Mouse (Mus musculus) midbrain, embryonic 15.5 days (tissue): ENCODE results near the gene Gm20390. TPM values are rescaled to one million over a fixed set of nuclear protein-coding genes. Genes with fewer than 3 reads are reported as not detected.

Experiments
- ATAC-seq: fragments of 200-750 bp; cut with Nextera tagmentation; replicated peaks from 2 replicates; pipeline ENCODE4 v1.8.0; 2017; ENCODE audit warnings: moderate TSS enrichment
- H3K27ac ChIP-seq: fragments of 300-500 bp; sonication (generic); 2 replicates; pipeline ENCODE4 v1.5.1; 2015; ENCODE audit warnings: mild to moderate bottlenecking, inconsistent platforms
- H3K27me3 ChIP-seq: fragments of 300-500 bp; sonication (generic); replicated peaks from 2 replicates; pipeline ENCODE4 v1.6.1; 2015; ENCODE audit warnings: inconsistent platforms
- H3K36me3 ChIP-seq: fragments of 300-500 bp; sonication (generic); replicated peaks from 2 replicates; pipeline ENCODE4 v1.6.1; 2015; ENCODE audit warnings: inconsistent platforms
- H3K4me1 ChIP-seq: fragments of 300-500 bp; sonication (generic); 2 replicates; pipeline ENCODE4 v1.6.1; 2015; ENCODE audit warnings: inconsistent platforms
- H3K4me2 ChIP-seq: fragments of 300-500 bp; sonication (generic); 2 replicates; pipeline ENCODE4 v1.6.1; 2015; ENCODE audit warnings: inconsistent platforms, mild to moderate bottlenecking, moderate library complexity
- H3K4me3 ChIP-seq: fragments of 300-500 bp; sonication (generic); 2 replicates; pipeline ENCODE4 v1.5.1; 2015; ENCODE audit warnings: mild to moderate bottlenecking, inconsistent platforms
- H3K9ac ChIP-seq: fragments of 300-500 bp; sonication (generic); 2 replicates; pipeline ENCODE4 v1.6.1; 2015; ENCODE audit warnings: mild to moderate bottlenecking, inconsistent platforms
- H3K9me3 ChIP-seq: fragments of 300-500 bp; sonication (generic); 2 replicates; pipeline ENCODE4 v1.6.1; 2016; ENCODE audit warnings: inconsistent platforms
- WGBS: fragments of 180-500 bp; shearing (Covaris S2); methylation state at CpG from one replicate; pipeline ENCODE4 v1.1.7; 2015; ENCODE audit warnings: mixed read lengths; 5-methylcytosine and 5-hydroxymethylcytosine counted together
- polyA plus RNA-seq: library from polyadenylated mRNA; unstranded; fragments of >200 nt; fragmentation: Nextera tagmentation; extraction: Ambion mirVana; gene quantifications from 2 replicates; pipeline ENCODE4 v1.2.1, GENCODE M21; 2015

The Gm20390 gene
- polyA plus RNA-seq, 1 experiment from 2014 or later, result 299 TPM

DNA sequence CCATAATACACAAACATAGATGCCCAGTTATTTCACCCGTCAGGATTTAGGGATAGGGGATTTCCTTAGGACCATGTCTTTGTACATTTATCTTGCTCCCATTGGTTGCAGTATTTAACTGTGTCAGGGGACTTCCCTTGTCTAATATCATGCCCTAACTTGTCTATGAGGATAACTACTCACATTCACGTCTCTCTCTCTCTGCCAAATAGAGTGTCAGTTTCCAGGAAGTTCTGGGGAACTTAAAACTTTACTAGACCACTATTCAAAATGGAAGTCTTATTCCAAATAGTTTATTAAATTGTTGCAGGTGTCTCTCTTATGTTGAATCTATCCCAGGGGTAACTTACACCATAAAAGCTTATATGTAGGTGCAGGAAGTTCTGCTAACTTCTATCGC lies 56.5 kb downstream of the Gm20390 start:
- H3K4me1 ChIP-seq, result no peaks in the 10 kb centered on the region
- H3K9ac ChIP-seq, result no peak overlapping the region
- WGBS, result 97% methylated on average over 3 of the region's 3 CpGs
- ATAC-seq, result no peak
- H3K27ac ChIP-seq, result no peak overlapping the region
- H3K9me3 ChIP-seq, result no peaks in the 10 kb centered on the region
- H3K4me2 ChIP-seq, result no peak overlapping the region
- no peaks in the 10 kb centered on the region for H3K27me3 ChIP-seq
- peaks cover 34% of the 10 kb centered on the region; the same call in 1 of the 2 replicates for H3K36me3 ChIP-seq
- H3K4me3 ChIP-seq, result no peak overlapping the region

DNA sequence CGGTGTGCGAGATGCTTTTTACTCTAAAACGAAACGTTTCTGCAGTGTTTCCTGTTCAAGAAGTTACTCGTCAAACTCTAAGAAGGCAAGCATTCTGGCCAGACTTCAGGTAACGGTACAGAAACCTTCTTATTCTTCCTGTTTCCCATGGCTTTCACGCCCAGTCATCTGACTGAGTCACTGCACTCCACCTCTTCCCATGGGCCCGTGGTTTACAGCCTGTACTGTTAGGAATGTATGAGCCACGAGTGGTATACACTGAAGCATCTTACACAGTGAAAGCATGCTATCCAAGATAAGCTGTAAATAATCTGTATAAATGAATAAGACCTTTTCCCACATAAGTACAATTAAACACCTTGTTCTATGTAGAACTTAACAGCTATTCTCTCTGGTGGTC lies 59.3 kb downstream of the Gm20390 start:
- 95% methylated on average over 9 of the region's 9 CpGs for WGBS
- Histone ChIP-seq H3K36me3 (peaks cover 23% of the 10 kb centered on the region; the same call in 1 of the 2 replicates), H3K27ac (no peak overlapping the region)

DNA sequence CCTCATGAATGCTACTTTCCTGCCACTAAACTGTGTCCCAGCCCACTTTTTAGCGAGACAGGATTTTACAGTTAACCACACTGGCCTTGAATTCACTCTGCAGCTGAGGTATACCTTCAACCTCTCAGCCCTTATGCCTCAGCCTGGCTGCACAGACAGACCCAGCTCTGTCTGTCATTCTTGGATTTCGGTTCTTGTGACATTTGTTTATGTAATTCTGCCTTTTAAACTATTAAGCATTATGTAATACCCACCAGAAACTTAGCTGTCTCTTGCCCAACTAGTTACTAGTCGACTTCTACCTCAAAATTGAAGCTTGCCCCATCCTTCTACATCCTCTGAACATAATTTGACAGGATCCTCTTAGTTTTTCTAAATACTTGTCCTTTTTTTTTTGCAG lies 60.3 kb downstream of the Gm20390 start:
- Histone ChIP-seq H3K36me3 (peaks cover 23% of the 10 kb centered on the region; the same call in 1 of the 2 replicates), H3K4me2 (no peak overlapping the region), H3K4me3 (no peak overlapping the region), H3K9me3 (no peaks in the 10 kb centered on the region), H3K4me1 (no peaks in the 10 kb centered on the region), H3K27ac (no peak overlapping the region), H3K9ac (no peak overlapping the region), H3K27me3 (no peaks in the 10 kb centered on the region)
- WGBS, result 91% methylated on average over 3 of the region's 3 CpGs
- no peak for ATAC-seq

More for the DNA sequence above, 59.3 kb downstream of the Gm20390 start:
- no peak overlapping the region for H3K4me2 ChIP-seq
- H3K27me3 ChIP-seq, result no peaks in the 10 kb centered on the region
- no peaks in the 10 kb centered on the region for H3K4me1 ChIP-seq
- no peak for ATAC-seq
- H3K9me3 ChIP-seq, result no peaks in the 10 kb centered on the region
- no peak overlapping the region for H3K4me3 ChIP-seq
- no peak overlapping the region for H3K9ac ChIP-seq

DNA sequence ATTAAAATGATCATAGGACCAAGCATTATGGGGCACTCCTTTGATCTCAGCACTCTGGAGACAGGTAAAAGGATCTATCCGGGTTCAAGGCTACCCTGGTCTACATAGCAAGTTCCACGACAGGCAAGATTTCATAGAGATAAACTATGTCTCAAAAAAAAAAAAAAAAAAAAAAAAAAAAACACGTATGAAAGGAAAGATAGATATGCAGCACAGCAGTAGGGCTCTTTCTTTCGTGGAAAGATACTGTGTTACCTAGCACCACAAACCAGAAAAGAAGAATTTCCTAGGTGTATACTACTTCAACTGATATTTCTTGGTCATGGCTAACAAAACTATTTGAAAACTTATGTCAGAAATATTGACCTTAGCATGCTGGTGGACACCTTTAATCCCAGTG lies 61.3 kb downstream of the Gm20390 start:
- Histone ChIP-seq H3K4me1 (no peaks in the 10 kb centered on the region), H3K4me3 (no peak overlapping the region), H3K4me2 (no peak overlapping the region), H3K27me3 (no peaks in the 10 kb centered on the region), H3K27ac (no peak overlapping the region), H3K36me3 (peaks cover 23% of the 10 kb centered on the region; the same call in 1 of the 2 replicates), H3K9ac (no peak overlapping the region), H3K9me3 (no peaks in the 10 kb centered on the region)
- 83% methylated on average over 4 of the region's 4 CpGs for WGBS
- no peak for ATAC-seq

Other genes with a start within 250 kb of the Gm20390 start
- 31.1 and 31.6 TPM in 2 replicates for gene Utp18, start 82.5 kb downstream of the Gm20390 start, polyA plus RNA-seq
- gene Mbtd1, start 82.4 kb downstream of the Gm20390 start, polyA plus RNA-seq, result 25.6 and 28.3 TPM in 2 replicates
- 68.6 and 70.3 TPM in 2 replicates for gene Nme2, start 12.0 kb downstream of the Gm20390 start, polyA plus RNA-seq
- gene Nme1, start 228 bp upstream of the Gm20390 start, polyA plus RNA-seq, result 473 and 498 TPM in 2 replicates
- gene Spag9, start 27.8 kb upstream of the Gm20390 start, polyA plus RNA-seq, result 85.5 and 88.9 TPM in 2 replicates
- gene Tob1, start 243.2 kb upstream of the Gm20390 start, polyA plus RNA-seq, result 27.3 and 31.2 TPM in 2 replicates